Mouse (Mus musculus) hindbrain, embryonic 15.5 days (tissue): ENCODE results near the gene Banf2. TPM values are rescaled to one million over a fixed set of nuclear protein-coding genes. Genes with fewer than 3 reads are reported as not detected.

ENCODE experiments used
- ATAC-seq: fragments of 200-750 bp; cut with Nextera tagmentation; 2 replicates; pipeline ENCODE4 v1.8.0; 2017; ENCODE audit warnings: low read depth, moderate number of reproducible peaks, moderate TSS enrichment; ENCODE audit not compliant: low FRiP score
- H3K27ac ChIP-seq: fragments of 300-500 bp; sonication (generic); replicated peaks from 2 replicates; pipeline ENCODE4 v1.5.1; 2015; ENCODE audit warnings: mild to moderate bottlenecking, inconsistent platforms
- H3K27me3 ChIP-seq: fragments of 300-500 bp; sonication (generic); 2 replicates; pipeline ENCODE4 v1.6.1; 2015; ENCODE audit warnings: control low read depth, inconsistent platforms
- H3K36me3 ChIP-seq: fragments of 300-500 bp; sonication (generic); 2 replicates; pipeline ENCODE4 v1.6.1; 2015; ENCODE audit warnings: control low read depth, inconsistent platforms
- H3K4me1 ChIP-seq: fragments of 300-500 bp; sonication (generic); replicated peaks from 2 replicates; pipeline ENCODE4 v1.6.1; 2015; ENCODE audit warnings: control low read depth, inconsistent platforms
- H3K4me2 ChIP-seq: fragments of 300-500 bp; sonication (generic); 2 replicates; pipeline ENCODE4 v1.6.1; 2015; ENCODE audit warnings: moderate library complexity, mild to moderate bottlenecking, inconsistent platforms
- H3K4me3 ChIP-seq: fragments of 300-500 bp; sonication (generic); 2 replicates; pipeline ENCODE4 v1.5.1; 2015; ENCODE audit warnings: mild to moderate bottlenecking, inconsistent platforms
- H3K9ac ChIP-seq: fragments of 300-500 bp; sonication (generic); 2 replicates; pipeline ENCODE4 v1.6.1; 2015; ENCODE audit warnings: inconsistent platforms
- H3K9me3 ChIP-seq: fragments of 300-500 bp; sonication (generic); 2 replicates; pipeline ENCODE4 v1.6.1; 2016; ENCODE audit warnings: control low read depth, inconsistent platforms
- WGBS: fragments of 180-500 bp; shearing (Covaris S2); methylation state at CpG from one replicate; pipeline ENCODE4 v1.1.7; 2015; 5-methylcytosine and 5-hydroxymethylcytosine counted together
- polyA plus RNA-seq: library from polyadenylated mRNA; unstranded; fragments of >200 nt; fragmentation: Nextera tagmentation; extraction: Ambion mirVana; gene quantifications from 2 replicates; pipeline ENCODE4 v1.2.1, GENCODE M21; 2015

The Banf2 gene
- polyA plus RNA-seq: not detected in 2 replicates

DNA sequence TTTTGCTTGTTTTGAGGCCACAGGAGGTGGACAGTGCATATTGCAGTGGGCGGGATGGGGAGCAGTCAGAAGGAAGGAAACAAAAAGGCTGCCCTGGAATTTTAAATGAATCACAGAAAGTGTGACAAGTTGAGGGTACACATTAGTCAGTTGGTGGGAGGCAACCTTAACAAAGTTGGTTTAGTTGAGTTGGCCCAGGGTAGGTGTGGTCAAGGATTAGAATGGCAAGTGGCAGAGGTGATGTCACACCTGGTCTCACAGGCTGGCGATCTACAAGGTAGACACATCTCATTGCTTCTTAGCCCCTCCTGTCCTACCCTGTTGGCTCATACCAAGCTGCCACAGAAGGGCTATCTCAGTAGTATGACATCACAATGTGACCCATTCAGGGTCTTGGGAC is at the start of gene Banf2:
Gene Banf2 (plus strand): TSS at position 396 of the 400 bp plus-strand sequence.
- ATAC-seq: no peak
- Histone ChIP-seq H3K27me3 (no peaks in the 10 kb centered on the region), H3K4me2 (no peak within 1 kb of the TSS), H3K9me3 (no peaks in the 10 kb centered on the region), H3K9ac (no peak within 1 kb of the TSS), H3K4me3 (no peak within 1 kb of the TSS), H3K27ac (no peak within 1 kb of the TSS), H3K4me1 (no peaks in the 10 kb centered on the region), H3K36me3 (no peaks in the 10 kb centered on the region)
- 92% methylated on average over 2 of the region's 2 CpGs for WGBS

- Histone ChIP-seq H3K36me3 (no peaks in the 10 kb centered on the region), H3K4me3 (no peak overlapping the region), H3K27me3 (no peaks in the 10 kb centered on the region), H3K4me2 (no peak overlapping the region), H3K4me1 (no peaks in the 10 kb centered on the region), H3K9me3 (no peaks in the 10 kb centered on the region), H3K27ac (no peak overlapping the region), H3K9ac (no peak overlapping the region)
- 72% methylated on average over 2 of the region's 2 CpGs for WGBS
- no peak for ATAC-seq
Observed at GRCm38 (mm10) chr2:143983482-143983881, 49.4 kb upstream of the Banf2 start.

DNA sequence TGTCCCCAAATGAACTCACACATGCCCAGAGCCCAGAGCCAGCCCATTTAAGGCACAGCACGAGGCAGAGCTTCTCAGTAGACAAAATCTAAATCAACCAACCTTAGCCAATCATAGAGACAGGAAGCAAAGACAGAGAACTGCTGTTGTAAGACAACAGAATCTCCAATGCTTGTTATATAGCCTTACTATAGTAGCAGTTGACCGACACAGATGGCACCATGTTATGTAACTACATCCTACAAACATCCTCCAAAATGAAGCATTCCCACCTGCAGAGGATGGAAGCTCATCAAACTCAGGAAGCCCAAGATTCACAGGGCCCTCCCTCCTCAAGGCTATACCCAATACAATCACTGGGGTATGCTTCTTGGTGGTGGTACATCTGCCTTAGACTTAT is 45.4 kb upstream of the Banf2 start:
- Histone ChIP-seq H3K36me3 (no peaks in the 10 kb centered on the region), H3K9ac (no peak overlapping the region), H3K27me3 (no peaks in the 10 kb centered on the region), H3K9me3 (no peaks in the 10 kb centered on the region), H3K4me2 (no peak overlapping the region), H3K27ac (no peak overlapping the region), H3K4me1 (peaks cover 8% of the 10 kb centered on the region; the same call in 1 of the 2 replicates), H3K4me3 (no peak overlapping the region)
- no peak for ATAC-seq
- WGBS: 84% methylated on average over 2 of the region's 2 CpGs

- Histone ChIP-seq H3K27ac (no peak overlapping the region), H3K27me3 (no peaks in the 10 kb centered on the region), H3K4me3 (no peak overlapping the region), H3K9ac (no peak overlapping the region), H3K9me3 (no peaks in the 10 kb centered on the region), H3K36me3 (no peaks in the 10 kb centered on the region), H3K4me1 (peaks cover 8% of the 10 kb centered on the region; the same call in 1 of the 2 replicates), H3K4me2 (no peak overlapping the region)
- WGBS: 92% methylated on average over 3 of the region's 3 CpGs
- ATAC-seq: no peak
Observed at GRCm38 (mm10) chr2:143988016-143988415, 44.8 kb upstream of the Banf2 start.

- no peak for ATAC-seq
Observed at GRCm38 (mm10) chr2:143990997-143991396, 41.9 kb upstream of the Banf2 start.

DNA sequence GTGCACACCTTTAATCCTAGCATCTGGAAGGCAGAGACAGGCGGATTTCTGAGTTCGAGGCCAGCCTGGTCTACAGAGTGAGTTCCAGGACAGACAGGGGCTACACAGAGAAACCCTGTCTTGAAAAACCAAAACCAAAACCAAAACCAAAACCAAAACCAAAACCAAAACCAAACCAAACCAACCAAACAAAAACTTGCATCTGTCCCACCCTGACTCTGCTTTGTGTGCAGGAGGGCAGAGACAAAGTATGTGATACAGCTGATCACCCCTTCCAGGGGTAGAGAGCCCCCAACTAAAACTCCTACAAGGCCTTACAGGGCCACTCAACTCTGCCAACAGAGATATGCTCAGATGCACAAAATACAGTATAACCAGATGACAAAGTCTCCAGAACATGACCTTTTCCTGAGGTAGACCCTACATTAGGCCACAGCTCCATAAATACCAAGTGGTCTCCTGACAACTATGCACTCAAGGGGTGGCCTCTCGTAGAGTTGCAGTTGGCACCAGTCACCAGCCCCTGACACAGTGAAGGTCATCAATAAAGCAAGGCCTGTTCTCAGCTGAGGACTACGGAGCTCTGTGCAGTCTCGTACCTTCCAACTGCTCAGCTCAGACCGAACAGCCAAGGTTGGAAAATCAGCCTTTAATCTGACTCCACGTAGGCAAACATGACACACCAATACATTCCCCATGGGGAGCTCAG is 40.7 kb upstream of the Banf2 start:
- WGBS: 85% methylated on average over 7 of the region's 7 CpGs
- Histone ChIP-seq H3K4me3 (no peak overlapping the region), H3K9me3 (no peaks in the 10 kb centered on the region), H3K4me1 (peaks cover 8% of the 10 kb centered on the region; the same call in 1 of the 2 replicates), H3K27me3 (no peaks in the 10 kb centered on the region), H3K27ac (no peak overlapping the region), H3K4me2 (no peak overlapping the region), H3K9ac (no peak overlapping the region), H3K36me3 (no peaks in the 10 kb centered on the region)
- no peak for ATAC-seq

More at GRCm38 (mm10) chr2:143990997-143991396, 41.9 kb upstream of the Banf2 start:
- Histone ChIP-seq H3K4me1 (peaks cover 8% of the 10 kb centered on the region; the same call in 1 of the 2 replicates), H3K9me3 (no peaks in the 10 kb centered on the region), H3K36me3 (no peaks in the 10 kb centered on the region), H3K4me2 (no peak overlapping the region), H3K27ac (0 out of 2 replicates have a peak overlapping the region, but pooled peaks have one; percentile 12), H3K9ac (no peak overlapping the region), H3K27me3 (no peaks in the 10 kb centered on the region), H3K4me3 (no peak overlapping the region)
- WGBS: 23% methylated on average over 1 of the region's 1 CpGs

DNA sequence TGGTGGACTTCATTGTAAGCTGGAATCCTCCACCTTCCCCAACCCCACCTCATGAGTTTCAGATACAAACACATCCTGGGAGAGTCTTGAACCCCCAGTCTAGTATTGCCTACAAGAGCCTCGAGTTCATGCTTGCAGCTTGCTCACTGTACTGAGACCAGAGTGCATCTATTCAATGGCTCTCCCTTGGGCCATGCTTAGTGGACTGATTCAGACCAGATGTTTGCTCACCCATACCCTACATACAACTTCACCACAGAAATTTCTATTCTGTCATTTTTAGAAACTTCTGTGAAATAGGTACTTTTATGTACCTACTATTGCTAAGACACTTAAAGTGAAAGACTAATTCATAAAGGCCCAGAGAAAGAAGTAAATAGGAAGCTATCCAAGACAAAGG is 39.9 kb upstream of the Banf2 start:
- Histone ChIP-seq H3K27ac (no peak overlapping the region), H3K9ac (no peak overlapping the region), H3K36me3 (no peaks in the 10 kb centered on the region), H3K27me3 (no peaks in the 10 kb centered on the region), H3K4me1 (peaks cover 8% of the 10 kb centered on the region; the same call in 1 of the 2 replicates), H3K4me3 (no peak overlapping the region), H3K9me3 (no peaks in the 10 kb centered on the region), H3K4me2 (no peak overlapping the region)
- no peak for ATAC-seq
- WGBS: 88% methylated on average over 1 of the region's 1 CpGs

DNA sequence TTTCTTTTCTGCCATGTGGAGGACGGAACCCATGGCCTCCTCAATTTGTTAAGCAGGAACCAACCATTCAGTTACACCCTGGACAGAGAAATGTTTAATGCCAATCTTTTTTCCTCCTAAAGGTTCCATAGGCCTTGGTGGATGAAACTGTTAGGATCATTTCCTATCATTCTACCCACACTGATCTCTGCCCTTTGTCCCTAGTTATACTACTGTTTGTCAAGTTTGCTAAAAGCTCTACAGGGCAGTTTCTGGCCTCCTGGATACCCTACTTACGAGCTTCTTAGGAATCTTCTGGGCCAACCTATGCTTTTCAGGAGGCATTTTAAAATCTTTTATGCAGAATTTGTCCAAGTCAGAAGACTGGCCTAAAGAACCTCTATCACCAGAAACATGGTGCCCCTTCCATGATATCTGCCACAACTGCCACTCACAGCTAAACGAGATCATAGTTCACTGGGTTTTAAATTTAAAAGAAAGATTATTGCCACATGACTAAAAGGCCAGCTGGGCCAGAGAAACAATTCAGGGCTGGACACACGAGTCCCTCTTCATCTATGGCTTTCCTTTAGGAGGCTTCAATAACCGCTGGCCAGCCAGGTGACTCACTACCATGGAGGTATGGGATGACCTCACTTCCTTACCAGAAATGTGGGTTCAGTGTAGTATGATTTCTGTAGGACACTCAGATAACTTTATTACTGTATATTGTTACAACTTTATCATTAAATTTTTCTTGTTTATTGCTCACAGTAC is 30.5 kb upstream of the Banf2 start:
- no peaks in the 10 kb centered on the region for H3K9me3 ChIP-seq
- H3K27ac ChIP-seq: no peak overlapping the region
- WGBS: 90% methylated on average over 5 of the region's 5 CpGs
- no peak overlapping the region for H3K4me3 ChIP-seq
- ATAC-seq: no peak
- peaks cover 9% of the 10 kb centered on the region for H3K4me1 ChIP-seq
- no peaks in the 10 kb centered on the region for H3K36me3 ChIP-seq
- no peaks in the 10 kb centered on the region for H3K27me3 ChIP-seq
- no peak overlapping the region for H3K4me2 ChIP-seq
- H3K9ac ChIP-seq: no peak overlapping the region

- 41% methylated on average over 2 of the region's 2 CpGs for WGBS
- Histone ChIP-seq H3K4me2 (no peak overlapping the region), H3K36me3 (no peaks in the 10 kb centered on the region), H3K27me3 (no peaks in the 10 kb centered on the region), H3K4me3 (no peak overlapping the region), H3K4me1 (peaks cover 15% of the 10 kb centered on the region), H3K9ac (no peak overlapping the region), H3K9me3 (no peaks in the 10 kb centered on the region), H3K27ac (no peak overlapping the region)
- peak; percentile 68 for ATAC-seq
Observed at GRCm38 (mm10) chr2:144003544-144003943, 29.3 kb upstream of the Banf2 start.

DNA sequence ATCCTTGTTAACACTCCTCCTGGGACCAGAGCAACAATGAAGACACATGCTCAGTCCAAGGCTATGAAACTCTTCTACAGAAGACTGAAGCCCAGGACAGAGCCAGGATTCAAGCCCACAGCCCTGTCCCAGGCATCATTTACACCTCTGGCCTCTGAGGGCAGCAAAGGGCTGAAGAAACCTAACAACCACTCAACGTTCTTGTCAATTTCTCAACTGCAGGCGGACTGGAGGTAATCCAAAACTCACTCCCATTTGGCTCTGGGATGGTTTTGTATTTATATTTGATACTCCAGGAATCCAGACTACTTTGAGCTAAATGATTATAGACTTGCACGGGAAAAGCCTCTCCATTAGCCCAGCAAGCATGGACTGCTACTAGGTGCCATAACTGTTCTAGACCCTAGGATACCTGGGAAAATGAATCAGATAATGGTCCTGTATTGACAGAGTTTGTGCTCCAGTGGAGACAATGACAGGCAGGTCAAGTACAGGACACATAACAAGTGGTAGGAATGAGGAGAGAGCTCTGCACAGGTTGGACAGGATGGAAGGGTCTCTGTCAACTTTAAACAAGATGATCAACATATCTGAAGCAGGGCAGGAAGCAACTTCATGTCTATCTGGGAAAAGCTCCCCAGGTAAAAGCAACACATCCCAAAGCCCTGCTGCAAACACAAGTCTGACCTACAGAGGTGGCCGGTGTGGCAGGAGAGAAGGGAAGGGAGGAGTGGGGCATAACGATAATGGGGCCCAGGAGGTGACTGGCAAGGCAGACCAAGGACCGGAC is 27.5 kb upstream of the Banf2 start:
- Histone ChIP-seq H3K27me3 (no peaks in the 10 kb centered on the region), H3K27ac (no peak overlapping the region), H3K4me1 (peaks cover 28% of the 10 kb centered on the region), H3K9ac (no peak overlapping the region), H3K9me3 (no peaks in the 10 kb centered on the region), H3K4me3 (no peak overlapping the region), H3K4me2 (no peak overlapping the region), H3K36me3 (no peaks in the 10 kb centered on the region)
- 81% methylated on average over 6 of the region's 6 CpGs for WGBS
- no peak for ATAC-seq

DNA sequence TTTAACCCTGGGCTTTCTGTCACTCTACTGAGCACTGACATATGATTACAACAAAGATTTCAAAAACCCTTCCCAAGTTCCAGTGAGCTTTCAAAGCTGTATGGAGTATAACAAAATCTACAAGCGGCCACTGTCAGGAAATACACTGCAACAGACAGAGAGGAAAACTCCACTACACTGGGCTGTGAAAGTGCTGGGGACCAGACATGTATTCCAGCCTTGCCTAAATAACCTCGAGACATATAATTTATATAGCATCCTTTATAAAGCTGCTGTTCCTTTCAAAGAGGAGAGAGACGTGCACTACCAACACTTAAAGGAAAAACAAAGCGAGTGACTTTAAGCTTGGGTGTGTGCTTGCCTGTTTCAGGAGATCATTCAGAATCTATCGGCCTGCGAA is 26.2 kb upstream of the Banf2 start:
- Histone ChIP-seq H3K4me2 (no peak overlapping the region), H3K27ac (no peak overlapping the region), H3K4me3 (no peak overlapping the region), H3K27me3 (no peaks in the 10 kb centered on the region), H3K9ac (no peak overlapping the region), H3K9me3 (no peaks in the 10 kb centered on the region), H3K36me3 (no peaks in the 10 kb centered on the region), H3K4me1 (peaks cover 32% of the 10 kb centered on the region)
- WGBS: 85% methylated on average over 6 of the region's 6 CpGs
- ATAC-seq: no peak

DNA sequence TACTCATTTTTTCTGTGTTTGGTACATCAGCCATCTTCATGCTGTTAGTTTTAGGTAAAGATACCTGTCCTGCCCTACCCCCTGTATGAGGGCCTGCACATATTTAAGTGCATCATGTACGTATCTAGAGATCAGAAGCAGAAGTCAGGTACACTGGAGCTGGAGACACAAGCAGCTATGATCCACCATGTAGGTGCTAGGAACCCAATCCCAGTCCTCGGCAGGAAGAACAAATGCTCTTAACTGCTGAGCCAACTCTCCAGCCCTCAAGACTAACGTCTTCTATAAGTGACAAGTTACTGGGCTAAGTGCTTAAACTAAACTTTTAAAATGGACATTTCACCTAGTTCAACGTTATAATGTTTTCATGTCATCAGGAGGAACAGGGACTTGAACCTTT is 25.6 kb upstream of the Banf2 start:
- no peak for ATAC-seq
- Histone ChIP-seq H3K27me3 (no peaks in the 10 kb centered on the region), H3K36me3 (no peaks in the 10 kb centered on the region), H3K9me3 (no peaks in the 10 kb centered on the region), H3K4me2 (no peak overlapping the region), H3K4me3 (no peak overlapping the region), H3K27ac (no peak overlapping the region), H3K4me1 (peaks cover 32% of the 10 kb centered on the region), H3K9ac (no peak overlapping the region)
- WGBS: 98% methylated on average over 4 of the region's 4 CpGs
